15 mouse cellular contexts compared by ENCODE assay signal in the genomic region with DNA sequence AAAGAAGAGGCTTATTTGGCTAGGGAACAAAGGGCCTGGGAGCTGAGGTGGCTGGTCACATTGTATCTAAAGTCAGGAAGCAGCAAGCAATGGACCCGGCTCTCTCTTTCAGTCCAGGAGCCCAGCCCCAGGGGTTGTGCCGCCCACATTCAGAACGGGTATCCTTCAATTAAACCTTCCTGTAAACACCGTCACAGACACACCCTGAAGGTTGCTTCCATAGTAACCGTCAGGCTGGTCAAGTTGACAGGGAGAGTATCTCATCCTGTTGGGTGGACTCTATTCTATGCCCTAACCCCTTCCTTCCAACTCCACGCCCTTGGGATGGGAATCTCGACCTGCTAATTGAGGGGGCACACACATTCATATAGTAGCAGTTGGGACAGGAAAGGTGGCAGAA.
"Had no signal": no experiment of that assay in that cellular context is flagged by ENCODE, and none has a peak within 500 bp of the region (broad histone marks: within the 10 kb centered on the region; RNA-seq: fewer than 3 reads in every experiment).

No protein-coding gene starts in this region.

- H3K36me3 ChIP-seq: midbrain, embryonic 13.5 days; midbrain, embryonic 15.5 days; neural tube, embryonic 12.5 days; stomach, embryonic 15.5 days had no signal

- H3K9me3 ChIP-seq: midbrain, embryonic 15.5 days; neural tube, embryonic 12.5 days; stomach, embryonic 15.5 days had no signal

- H3K4me1 ChIP-seq: megakaryocyte, embryonic 14.5 days; stomach, embryonic 15.5 days had no signal

- H3K27ac ChIP-seq: liver, embryonic 14.5 days; macrophage; midbrain, embryonic 13.5 days; midbrain, embryonic 15.5 days; neural tube, embryonic 12.5 days; stomach, embryonic 15.5 days had no signal

- H3K27me3 ChIP-seq: megakaryocyte, embryonic 14.5 days; midbrain, embryonic 13.5 days; midbrain, embryonic 15.5 days; neural tube, embryonic 12.5 days; stomach, embryonic 15.5 days had no signal

- DNase-seq: lung, adult 18-20 months; lung, embryonic 14.5 days; lung, postnatal 10 days; lung, postnatal 36 days; right cerebral cortex, postnatal 14 days; thymus, adult 2 months; thymus, postnatal 25 days; thymus, postnatal 4 days had no signal

- H3K4me3 ChIP-seq: megakaryocyte, embryonic 14.5 days; midbrain, embryonic 13.5 days; midbrain, embryonic 15.5 days; neural tube, embryonic 12.5 days; stomach, embryonic 15.5 days had no signal

- H3K9ac ChIP-seq: liver, embryonic 14.5 days; lung, embryonic 14.5 days; midbrain, embryonic 13.5 days; midbrain, embryonic 15.5 days; neural tube, embryonic 12.5 days; stomach, embryonic 15.5 days had no signal
